Mouse (Mus musculus) layer of hippocampus, adult 11-12 months (tissue): ENCODE data around the gene Prkcq.
"Not testable (repeated sequence)": the region's sequence is repeated elsewhere in the genome, so short reads cannot be mapped to it uniquely, and the experiment has no call there.

Experiments
- DNase-seq: peaks from one replicate; pipeline ENCODE4 v3.0.0; 2022; ENCODE audit warnings: low spot score

Gene Prkcq

GRCm38 (mm10) chr2:11291570-11292405 lies 119.9 kb downstream of the Prkcq start:
- DNase-seq, result no peak

GRCm38 (mm10) chr2:11293144-11293543 lies 121.2 kb downstream of the Prkcq start:
- no peak for DNase-seq

GRCm38 (mm10) chr2:11294643-11295191 lies 122.8 kb downstream of the Prkcq start:
- no peak for DNase-seq

- no peak for DNase-seq
Observed at GRCm38 (mm10) chr2:11298811-11299210, 126.9 kb downstream of the Prkcq start.

GRCm38 (mm10) chr2:11299366-11299765 lies 127.5 kb downstream of the Prkcq start:
- DNase-seq, result no peak

GRCm38 (mm10) chr2:11300362-11300761 lies 128.5 kb downstream of the Prkcq start:
- DNase-seq, result no peak

GRCm38 (mm10) chr2:11320241-11320640 lies 148.3 kb downstream of the Prkcq start:
- peak; percentile 47 for DNase-seq

- DNase-seq, result no peak
Observed at GRCm38 (mm10) chr2:11322396-11322795, 150.5 kb downstream of the Prkcq start.

GRCm38 (mm10) chr2:11327280-11327679 lies 155.4 kb downstream of the Prkcq start:
- DNase-seq, result no peak

GRCm38 (mm10) chr2:11329407-11330224 lies 157.7 kb downstream of the Prkcq start:
- DNase-seq, result no peak

GRCm38 (mm10) chr2:11331528-11332446 lies 159.9 kb downstream of the Prkcq start:
- peak; percentile 78 for DNase-seq

GRCm38 (mm10) chr2:11332469-11332868 lies 160.6 kb downstream of the Prkcq start:
- no peak for DNase-seq

GRCm38 (mm10) chr2:11333301-11334017 lies 161.6 kb downstream of the Prkcq start:
- peak; percentile 62 for DNase-seq

- no peak for DNase-seq
Observed at GRCm38 (mm10) chr2:11336320-11336719, 164.4 kb downstream of the Prkcq start.

GRCm38 (mm10) chr2:11338931-11339839 lies 167.3 kb downstream of the Prkcq start:
- DNase-seq, result peak; percentile 61

GRCm38 (mm10) chr2:11344691-11345090 lies 172.8 kb downstream of the Prkcq start:
- DNase-seq, result no peak

- DNase-seq, result not testable (repeated sequence)
Observed at GRCm38 (mm10) chr2:11346419-11346818, 174.5 kb downstream of the Prkcq start.

- no peak for DNase-seq
Observed at GRCm38 (mm10) chr2:11347791-11348190, 175.9 kb downstream of the Prkcq start.
